25 mouse cellular contexts compared by ENCODE assay signal in the genomic region with DNA sequence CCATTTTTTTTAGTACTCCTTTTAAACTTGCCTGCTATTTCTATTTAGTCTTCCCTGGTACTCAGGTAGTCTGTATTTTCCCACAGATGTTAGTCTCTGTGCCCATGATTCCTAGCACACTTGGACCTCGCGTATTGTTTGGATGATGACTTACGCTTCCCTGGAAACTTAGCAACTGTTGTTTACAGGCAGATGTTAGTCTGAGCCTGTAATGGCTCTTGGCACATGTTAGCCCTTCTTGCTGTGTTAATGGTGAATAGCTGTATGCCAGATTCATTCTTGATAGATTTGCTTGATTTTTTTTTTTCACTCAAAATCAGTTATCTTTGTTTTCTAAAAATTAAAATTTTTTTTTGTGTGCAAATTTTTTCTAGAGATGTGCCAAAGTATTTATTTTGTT. TPM values are rescaled to one million over a fixed set of nuclear protein-coding genes. Genes with fewer than 3 reads are reported as not detected.
DNase-seq lines count a peak whose midpoint lies in the region; ATAC-seq lines count a peak whose summit lies in the region.
"Had no signal": no experiment of that assay in that cellular context is flagged by ENCODE, and none has a peak within 500 bp of the region (broad histone marks: within the 10 kb centered on the region; RNA-seq: fewer than 3 reads in every experiment).

No protein-coding gene starts in this region.

- H3K9me3 ChIP-seq in forebrain, embryonic 14.5 days (replicated peaks; ENCODE audit: control insufficient read depth, low read length) = no peaks in the 10 kb centered on the region
- H3K9me3 ChIP-seq in forebrain, embryonic 11.5 days (ENCODE audit: control insufficient read depth, low read length) = no peaks in the 10 kb centered on the region
- H3K9me3 ChIP-seq in hindbrain, embryonic 13.5 days = no peaks in the 10 kb centered on the region
- H3K9me3 ChIP-seq in hindbrain, embryonic 14.5 days (ENCODE audit: control insufficient read depth, low read length) = no peaks in the 10 kb centered on the region
- no peaks in the 10 kb centered on the region for H3K9me3 ChIP-seq in midbrain, embryonic 10.5 days (replicated peaks)
- H3K9me3 ChIP-seq in midbrain, embryonic 16.5 days (replicated peaks; ENCODE audit: control insufficient read depth, low read length, poor library complexity, severe bottlenecking) = no peaks in the 10 kb centered on the region
- H3K9me3 ChIP-seq: heart, embryonic 12.5 days; intestine, embryonic 15.5 days; limb, embryonic 13.5 days; liver, embryonic 12.5 days had no signal

- peak; percentile 34 for DNase-seq in forebrain, embryonic 14.5 days (ENCODE audit: low spot score)
- no peak for DNase-seq in forebrain, embryonic 11.5 days (ENCODE audit: low spot score)
- no peak for DNase-seq in hindbrain, embryonic 14.5 days (ENCODE audit: low spot score)
- DNase-seq in midbrain, embryonic 10.5 days (ENCODE audit: low spot score) = no peak
- no peak for DNase-seq in retina, embryonic 14.5 days (ENCODE audit: low spot score)
- DNase-seq: adrenal gland, postnatal 36 days; cerebellum, adult 11 months; cerebellum, adult 9-11 months; forebrain, postnatal 0 days; heart, postnatal 10 days; kidney, adult 9 months; kidney, postnatal 14 days; layer of hippocampus, postnatal 36 days; lung, adult 18-20 months; right cerebral cortex, postnatal 25 days had no signal

- no peak overlapping the region for H3K9ac ChIP-seq in forebrain, embryonic 14.5 days (ENCODE audit: low read length)
- H3K9ac ChIP-seq in forebrain, embryonic 11.5 days (ENCODE audit: low read length) = no peak overlapping the region
- no peak overlapping the region for H3K9ac ChIP-seq in hindbrain, embryonic 13.5 days
- H3K9ac ChIP-seq in hindbrain, embryonic 14.5 days = no peak overlapping the region
- no peak overlapping the region for H3K9ac ChIP-seq in midbrain, embryonic 16.5 days (ENCODE audit: low read depth, low read length)
- H3K9ac ChIP-seq: forebrain, postnatal 0 days; heart, embryonic 12.5 days; intestine, embryonic 15.5 days; limb, embryonic 13.5 days; liver, embryonic 12.5 days had no signal

- no peaks in the 10 kb centered on the region; the same call in 1 of the 2 replicates for H3K4me1 ChIP-seq in forebrain, embryonic 14.5 days (ENCODE audit: control insufficient read depth, insufficient read depth, low read length)
- H3K4me1 ChIP-seq in forebrain, embryonic 11.5 days (replicated peaks; ENCODE audit: control insufficient read depth, insufficient read depth, low read length) = no peaks in the 10 kb centered on the region
- H3K4me1 ChIP-seq in hindbrain, embryonic 13.5 days (replicated peaks) = peaks cover 10% of the 10 kb centered on the region
- H3K4me1 ChIP-seq in hindbrain, embryonic 14.5 days (replicated peaks; ENCODE audit: control insufficient read depth, insufficient read depth, low read length) = no peaks in the 10 kb centered on the region; the same call in 1 of the 2 replicates
- peaks cover 18% of the 10 kb centered on the region for H3K4me1 ChIP-seq in midbrain, embryonic 10.5 days
- H3K4me1 ChIP-seq in midbrain, embryonic 16.5 days (ENCODE audit: control insufficient read depth, insufficient read depth, low read length) = peaks cover 5% of the 10 kb centered on the region
- H3K4me1 ChIP-seq: intestine, embryonic 15.5 days; limb, embryonic 13.5 days had no signal

- no peak overlapping the region for H3K27ac ChIP-seq in forebrain, embryonic 14.5 days (ENCODE audit: low read depth, low read length)
- H3K27ac ChIP-seq in forebrain, embryonic 11.5 days (ENCODE audit: low read depth, low read length) = no peak overlapping the region
- H3K27ac ChIP-seq in hindbrain, embryonic 13.5 days = no peak overlapping the region
- H3K27ac ChIP-seq in hindbrain, embryonic 14.5 days = no peak overlapping the region
- peak overlapping the region; percentile 79 for H3K27ac ChIP-seq in midbrain, embryonic 10.5 days (replicated peaks)
- no peak overlapping the region for H3K27ac ChIP-seq in midbrain, embryonic 16.5 days (ENCODE audit: low read length)
- H3K27ac ChIP-seq: intestine, embryonic 15.5 days; limb, embryonic 13.5 days; liver, embryonic 12.5 days had no signal

- H3K27me3 ChIP-seq in forebrain, embryonic 14.5 days (replicated peaks; ENCODE audit: control insufficient read depth, insufficient read depth, low read length) = no peaks in the 10 kb centered on the region
- no peaks in the 10 kb centered on the region for H3K27me3 ChIP-seq in forebrain, embryonic 11.5 days (ENCODE audit: control insufficient read depth, insufficient read depth, low read length)
- no peaks in the 10 kb centered on the region for H3K27me3 ChIP-seq in hindbrain, embryonic 13.5 days
- H3K27me3 ChIP-seq in hindbrain, embryonic 14.5 days (ENCODE audit: control insufficient read depth, insufficient read depth, low read length) = no peaks in the 10 kb centered on the region
- H3K27me3 ChIP-seq in midbrain, embryonic 10.5 days (ENCODE audit: low read depth, poor library complexity, severe bottlenecking) = no peaks in the 10 kb centered on the region
- no peaks in the 10 kb centered on the region for H3K27me3 ChIP-seq in midbrain, embryonic 16.5 days (ENCODE audit: control insufficient read depth, insufficient read depth, low read depth, low read length)
- H3K27me3 ChIP-seq: heart, embryonic 12.5 days; intestine, embryonic 15.5 days; limb, embryonic 13.5 days; liver, embryonic 12.5 days had no signal

- H3K4me2 ChIP-seq in forebrain, embryonic 14.5 days (ENCODE audit: low read length) = no peak overlapping the region
- no peak overlapping the region for H3K4me2 ChIP-seq in forebrain, embryonic 11.5 days (ENCODE audit: low read depth, low read length, severe bottlenecking)
- no peak overlapping the region for H3K4me2 ChIP-seq in hindbrain, embryonic 13.5 days
- no peak overlapping the region for H3K4me2 ChIP-seq in hindbrain, embryonic 14.5 days (replicated peaks)
- H3K4me2 ChIP-seq in midbrain, embryonic 16.5 days (ENCODE audit: low read length) = no peak overlapping the region
- H3K4me2 ChIP-seq: intestine, embryonic 15.5 days; limb, embryonic 13.5 days had no signal

- 0 out of 2 replicates have a peak, but pooled peaks have one; percentile 32 for ATAC-seq in forebrain, embryonic 14.5 days
- ATAC-seq in forebrain, embryonic 11.5 days (replicated peaks; ENCODE audit: low FRiP score) = no peak
- ATAC-seq in hindbrain, embryonic 13.5 days (ENCODE audit: low FRiP score) = 0 out of 2 replicates have a peak, but pooled peaks have one; percentile 41
- ATAC-seq in hindbrain, embryonic 14.5 days (ENCODE audit: low FRiP score) = no peak
- no peak for ATAC-seq in midbrain, embryonic 16.5 days
- ATAC-seq: CD4-positive, CD25-positive, alpha-beta regulatory T cell, adult 4 months; intestine, embryonic 15.5 days had no signal

- peaks cover 13% of the 10 kb centered on the region for H3K36me3 ChIP-seq in forebrain, embryonic 14.5 days (ENCODE audit: control insufficient read depth, insufficient read depth, low read length)
- no peaks in the 10 kb centered on the region for H3K36me3 ChIP-seq in forebrain, embryonic 11.5 days (ENCODE audit: control insufficient read depth, insufficient read depth, low read length)
- peaks cover 19% of the 10 kb centered on the region for H3K36me3 ChIP-seq in hindbrain, embryonic 13.5 days
- peaks cover 31% of the 10 kb centered on the region for H3K36me3 ChIP-seq in hindbrain, embryonic 14.5 days (replicated peaks; ENCODE audit: control insufficient read depth, insufficient read depth)
- H3K36me3 ChIP-seq in midbrain, embryonic 10.5 days = peaks cover 11% of the 10 kb centered on the region
- H3K36me3 ChIP-seq in midbrain, embryonic 16.5 days (ENCODE audit: control insufficient read depth, insufficient read depth, low read length) = peaks cover 9% of the 10 kb centered on the region; the same call in 1 of the 2 replicates
- H3K36me3 ChIP-seq: intestine, embryonic 15.5 days had no signal

- WGBS in forebrain, embryonic 14.5 days = 74% methylated on average over 3 of the region's 3 CpGs
- WGBS in forebrain, embryonic 11.5 days = 86% methylated on average over 3 of the region's 3 CpGs
- WGBS in hindbrain, embryonic 13.5 days = 75% methylated on average over 3 of the region's 3 CpGs
- 76% methylated on average over 3 of the region's 3 CpGs for WGBS in hindbrain, embryonic 14.5 days
- 83% methylated on average over 3 of the region's 3 CpGs for WGBS in midbrain, embryonic 10.5 days
- 67% methylated on average over 3 of the region's 3 CpGs for WGBS in midbrain, embryonic 16.5 days

- no peak overlapping the region for H3K4me3 ChIP-seq in forebrain, embryonic 14.5 days (ENCODE audit: low read depth, low read length)
- H3K4me3 ChIP-seq in forebrain, embryonic 11.5 days (ENCODE audit: low read depth, low read length) = no peak overlapping the region
- no peak overlapping the region for H3K4me3 ChIP-seq in hindbrain, embryonic 13.5 days
- no peak overlapping the region for H3K4me3 ChIP-seq in hindbrain, embryonic 14.5 days (replicated peaks; ENCODE audit: low read length)
- no peak overlapping the region for H3K4me3 ChIP-seq in midbrain, embryonic 10.5 days
- H3K4me3 ChIP-seq in midbrain, embryonic 16.5 days (ENCODE audit: low read depth, low read length) = no peak overlapping the region
- H3K4me3 ChIP-seq: heart, embryonic 12.5 days; intestine, embryonic 15.5 days; limb, embryonic 13.5 days; liver, embryonic 12.5 days had no signal

RNA-seq across cellular contexts. Expression of gene Vamp4, which starts 18.3 kb away (rescaled TPM):
- polyA plus RNA-seq in forebrain, embryonic 14.5 days (2014; fragmentation: Nextera tagmentation; extraction: Ambion mirVana) = 52.3 and 64.6 TPM in 2 replicates
- polyA plus RNA-seq in forebrain, embryonic 11.5 days (2014; fragmentation: Nextera tagmentation; extraction: Ambion mirVana) = 51.2 and 64.3 TPM in 2 replicates
- 76.0 and 77.9 TPM in 2 replicates for polyA plus RNA-seq in hindbrain, embryonic 13.5 days (2015; fragmentation: Nextera tagmentation; extraction: Ambion mirVana)
- polyA plus RNA-seq in hindbrain, embryonic 14.5 days (2014; fragmentation: Nextera tagmentation; extraction: Ambion mirVana) = 70.6 and 80.0 TPM in 2 replicates
- 52.3 and 53.0 TPM in 2 replicates for polyA plus RNA-seq in midbrain, embryonic 10.5 days (2016; fragmentation: Nextera tagmentation; extraction: Ambion mirVana)
- 87.6 and 88.8 TPM in 2 replicates for polyA plus RNA-seq in midbrain, embryonic 16.5 days (2015; fragmentation: Nextera tagmentation; extraction: Ambion mirVana)

RNA-seq across cellular contexts. Expression of gene Mettl13, which starts 40.3 kb away (rescaled TPM):
- polyA plus RNA-seq in forebrain, embryonic 14.5 days (2014; fragmentation: Nextera tagmentation; extraction: Ambion mirVana) = 10.2 and 11.6 TPM in 2 replicates
- 20.5 and 23.1 TPM in 2 replicates for polyA plus RNA-seq in forebrain, embryonic 11.5 days (2014; fragmentation: Nextera tagmentation; extraction: Ambion mirVana)
- 18.3 and 19.1 TPM in 2 replicates for polyA plus RNA-seq in hindbrain, embryonic 13.5 days (2015; fragmentation: Nextera tagmentation; extraction: Ambion mirVana)
- 11.8 and 12.2 TPM in 2 replicates for polyA plus RNA-seq in hindbrain, embryonic 14.5 days (2014; fragmentation: Nextera tagmentation; extraction: Ambion mirVana)
- 26.7 and 28.5 TPM in 2 replicates for polyA plus RNA-seq in midbrain, embryonic 10.5 days (2016; fragmentation: Nextera tagmentation; extraction: Ambion mirVana)
- polyA plus RNA-seq in midbrain, embryonic 16.5 days (2015; fragmentation: Nextera tagmentation; extraction: Ambion mirVana) = 18.0 and 20.1 TPM in 2 replicates

RNA-seq across cellular contexts. Expression of gene Myoc, which starts 50.3 kb away (rescaled TPM):
- polyA plus RNA-seq in forebrain, embryonic 14.5 days (2014; fragmentation: Nextera tagmentation; extraction: Ambion mirVana) = not detected in 2 replicates
- polyA plus RNA-seq in forebrain, embryonic 11.5 days (2014; fragmentation: Nextera tagmentation; extraction: Ambion mirVana) = not detected in 2 replicates
- not detected in 2 replicates for polyA plus RNA-seq in hindbrain, embryonic 13.5 days (2015; fragmentation: Nextera tagmentation; extraction: Ambion mirVana)
- polyA plus RNA-seq in hindbrain, embryonic 14.5 days (2014; fragmentation: Nextera tagmentation; extraction: Ambion mirVana) = 0.13 TPM in 1 of 2 replicates, not detected in the other
- not detected in 2 replicates for polyA plus RNA-seq in midbrain, embryonic 10.5 days (2016; fragmentation: Nextera tagmentation; extraction: Ambion mirVana)
- polyA plus RNA-seq in midbrain, embryonic 16.5 days (2015; fragmentation: Nextera tagmentation; extraction: Ambion mirVana) = not detected in 2 replicates
- polyA plus RNA-seq: CD4-positive, CD25-positive, alpha-beta regulatory T cell, adult 4 months; heart, embryonic 12.5 days; hindbrain, embryonic 11.5 days; liver, embryonic 12.5 days; midbrain, embryonic 11.5 days; spleen, adult 2 months had no signal

Comparison
In these comparisons a context has a peak if more than half of its experiments do, and no peak if none do; other contexts are left out.
1. ATAC-seq: peak in forebrain, embryonic 14.5 days (single experiment) and hindbrain, embryonic 13.5 days (single experiment); none in forebrain, embryonic 11.5 days (single experiment), hindbrain, embryonic 14.5 days (single experiment) and midbrain, embryonic 16.5 days (single experiment).